Mouse (Mus musculus) megakaryocyte, embryonic 14.5 days (primary cell): Measurements from ENCODE around the gene Coa5.

ENCODE experiments used
- FLI1 ChIP-seq: IDR thresholded peaks from 2 replicates; pipeline ENCODE4 v1.6.1; 2012; ENCODE audit warnings: low read length, inconsistent platforms, mixed read lengths
- GATA1 ChIP-seq: IDR thresholded peaks from 3 replicates; pipeline ENCODE4 v1.6.1; 2012; ENCODE audit warnings: mixed read lengths, low read length, inconsistent platforms, borderline replicate concordance

DNA sequence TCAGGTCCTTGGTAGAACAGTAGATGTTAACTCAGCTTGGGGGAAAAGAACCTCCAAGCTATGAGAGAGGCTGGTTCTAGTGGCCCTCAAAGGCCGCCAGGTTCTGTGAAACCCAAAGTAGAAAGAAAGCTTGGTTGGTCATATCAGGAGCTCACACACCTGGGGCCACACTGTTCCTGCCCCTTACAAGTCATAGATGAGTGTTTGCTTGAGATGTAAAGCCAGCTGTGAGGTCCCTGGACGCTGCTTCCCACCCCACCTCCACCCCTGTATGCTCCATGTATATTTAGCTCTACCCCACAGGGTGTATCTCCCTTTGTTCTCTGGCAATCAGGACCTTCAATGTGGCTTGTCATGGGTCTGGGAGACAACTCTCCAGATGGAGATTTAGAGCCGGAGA, 21.2 kb downstream of the Coa5 start:
- TF ChIP-seq GATA1 (no peak), FLI1 (no peak)
